Mouse (Mus musculus): ENCODE data around the gene Actl6b. TPM values are rescaled to one million over a fixed set of nuclear protein-coding genes. Genes with fewer than 3 reads are reported as not detected.

Gene Actl6b
- total RNA-seq, 2 experiments from 2014 or later: 126 to 139 TPM

GRCm38 (mm10) chr5:137544926-137545325 is 8.4 kb upstream of the Actl6b start:
- no peak for DNase-seq (ENCODE audit: low spot score in 2 of 2)
- intact Hi-C loops (cut with DNase I): no loop called here

GRCm38 (mm10) chr5:137545596-137545995 is 7.7 kb upstream of the Actl6b start:
- DNase-seq (ENCODE audit: low spot score in 2 of 2): no peak
- intact Hi-C loops (cut with DNase I): no loop called here

GRCm38 (mm10) chr5:137549840-137550239 is 3.5 kb upstream of the Actl6b start:
- DNase-seq (ENCODE audit: low spot score in 2 of 2): no peak
- intact Hi-C loops (cut with DNase I): no loop called here

- no peak for DNase-seq (ENCODE audit: low spot score in 2 of 2)
- intact Hi-C loops (cut with DNase I): no loop called here
Measured at GRCm38 (mm10) chr5:137551119-137551518, 2.2 kb upstream of the Actl6b start.

GRCm38 (mm10) chr5:137553000-137553399 is 317 bp upstream of the Actl6b start:
- no peak for DNase-seq (ENCODE audit: low spot score in 2 of 2)
- intact Hi-C loops (cut with DNase I): no loop called here

- intact Hi-C loops (cut with DNase I): no loop called here
- DNase-seq (ENCODE audit: low spot score in 2 of 2): no peak
Measured at GRCm38 (mm10) chr5:137553898-137554297, 581 bp downstream of the Actl6b start.

- intact Hi-C loops (cut with DNase I): no loop called here
- DNase-seq (ENCODE audit: low spot score in 2 of 2): peak in 1 of 2 experiments; percentile 35
Measured at GRCm38 (mm10) chr5:137561556-137561955, 8.2 kb downstream of the Actl6b start.

GRCm38 (mm10) chr5:137562965-137563364 is 9.6 kb downstream of the Actl6b start:
- peak; percentile 52 to 70 for DNase-seq (ENCODE audit: low spot score in 2 of 2)
- intact Hi-C loops (cut with DNase I): no loop called here

GRCm38 (mm10) chr5:137565744-137566143 is 12.4 kb downstream of the Actl6b start:
- DNase-seq (ENCODE audit: low spot score in 2 of 2): no peak
- intact Hi-C loops (cut with DNase I): no loop called here

- intact Hi-C loops (cut with DNase I): no loop called here
- no peak for DNase-seq (ENCODE audit: low spot score in 2 of 2)
Measured at GRCm38 (mm10) chr5:137566416-137566815, 13.1 kb downstream of the Actl6b start.

GRCm38 (mm10) chr5:137568223-137568798 is 15.0 kb downstream of the Actl6b start:
- no peak for DNase-seq (ENCODE audit: low spot score in 2 of 2)
- intact Hi-C loops (cut with DNase I): no loop called here

GRCm38 (mm10) chr5:137569031-137569430 is 15.7 kb downstream of the Actl6b start:
- no peak for DNase-seq (ENCODE audit: low spot score in 2 of 2)
- intact Hi-C loops (cut with DNase I): no loop called here

GRCm38 (mm10) chr5:137569665-137570064 is 16.3 kb downstream of the Actl6b start, which contains the start of gene Tfr2:
Gene Tfr2 (plus strand): TSS chr5:137569840.
- intact Hi-C loops (cut with DNase I): no loop called here
- no peak for DNase-seq (ENCODE audit: low spot score in 2 of 2)

GRCm38 (mm10) chr5:137570181-137570580 is 16.9 kb downstream of the Actl6b start:
- no peak for DNase-seq (ENCODE audit: low spot score in 2 of 2)
- intact Hi-C loops (cut with DNase I): no loop called here

GRCm38 (mm10) chr5:137570691-137571586 is 17.6 kb downstream of the Actl6b start:
- intact Hi-C loops (cut with DNase I): no loop called here

GRCm38 (mm10) chr5:137574470-137574901 is 21.2 kb downstream of the Actl6b start:
- peak; percentile 36 to 56 for DNase-seq (ENCODE audit: low spot score in 2 of 2)
- intact Hi-C loops (cut with DNase I): no loop called here

More at GRCm38 (mm10) chr5:137570691-137571586, 17.6 kb downstream of the Actl6b start:
- no peak for DNase-seq (ENCODE audit: low spot score in 2 of 2)

GRCm38 (mm10) chr5:137580246-137580645 is 26.9 kb downstream of the Actl6b start:
- intact Hi-C loops (cut with DNase I): no loop called here
- DNase-seq (ENCODE audit: low spot score in 2 of 2): no peak

- intact Hi-C loops (cut with DNase I): no loop called here
- no peak for DNase-seq (ENCODE audit: low spot score in 2 of 2)
Measured at GRCm38 (mm10) chr5:137582702-137583101, 29.4 kb downstream of the Actl6b start.

GRCm38 (mm10) chr5:137583670-137584169 is 30.4 kb downstream of the Actl6b start:
- DNase-seq (ENCODE audit: low spot score in 2 of 2): peak; percentile 47 to 68
- intact Hi-C loops (cut with DNase I): no loop called here

- DNase-seq (ENCODE audit: low spot score in 2 of 2): peak; percentile 72 to 74
- intact Hi-C loops (cut with DNase I): loop anchor here (5.0 kb wide), 1 partner anchor 67 kb away; no protein-coding TSS in a partner anchor
Measured at GRCm38 (mm10) chr5:137584976-137585375, 31.7 kb downstream of the Actl6b start.
